Mouse (Mus musculus) 3T3-L1 (cell line): Measurements from ENCODE around the gene Thra.
A peak's percentile ranks its signal among the peaks of the same experiment; 100 is the strongest.

Experiments used
- DNase-seq: peaks from one replicate; pipeline ENCODE4 v3.0.0-alpha.2; 2015; ENCODE audit warnings: low read depth, low spot score

The Thra gene

DNA sequence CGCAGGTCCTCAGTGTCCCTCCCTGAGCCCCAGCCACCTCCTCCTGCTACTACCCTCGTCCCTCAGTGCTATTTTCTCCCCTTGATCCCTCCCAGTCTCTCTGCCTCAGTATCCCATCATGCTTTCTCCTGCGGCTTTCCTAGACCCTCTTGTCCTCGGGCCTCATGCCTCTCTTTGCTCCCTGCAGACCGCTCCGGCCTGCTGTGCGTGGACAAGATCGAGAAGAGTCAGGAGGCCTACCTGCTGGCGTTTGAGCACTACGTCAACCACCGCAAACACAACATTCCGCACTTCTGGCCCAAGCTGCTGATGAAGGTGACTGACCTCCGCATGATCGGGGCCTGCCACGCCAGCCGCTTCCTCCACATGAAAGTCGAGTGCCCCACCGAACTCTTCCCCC is 23.7 kb downstream of the Thra start:
- DNase-seq, result no peak

- no peak for DNase-seq
Observed at GRCm38 (mm10) chr11:98764746-98765145, 24.3 kb downstream of the Thra start.

DNA sequence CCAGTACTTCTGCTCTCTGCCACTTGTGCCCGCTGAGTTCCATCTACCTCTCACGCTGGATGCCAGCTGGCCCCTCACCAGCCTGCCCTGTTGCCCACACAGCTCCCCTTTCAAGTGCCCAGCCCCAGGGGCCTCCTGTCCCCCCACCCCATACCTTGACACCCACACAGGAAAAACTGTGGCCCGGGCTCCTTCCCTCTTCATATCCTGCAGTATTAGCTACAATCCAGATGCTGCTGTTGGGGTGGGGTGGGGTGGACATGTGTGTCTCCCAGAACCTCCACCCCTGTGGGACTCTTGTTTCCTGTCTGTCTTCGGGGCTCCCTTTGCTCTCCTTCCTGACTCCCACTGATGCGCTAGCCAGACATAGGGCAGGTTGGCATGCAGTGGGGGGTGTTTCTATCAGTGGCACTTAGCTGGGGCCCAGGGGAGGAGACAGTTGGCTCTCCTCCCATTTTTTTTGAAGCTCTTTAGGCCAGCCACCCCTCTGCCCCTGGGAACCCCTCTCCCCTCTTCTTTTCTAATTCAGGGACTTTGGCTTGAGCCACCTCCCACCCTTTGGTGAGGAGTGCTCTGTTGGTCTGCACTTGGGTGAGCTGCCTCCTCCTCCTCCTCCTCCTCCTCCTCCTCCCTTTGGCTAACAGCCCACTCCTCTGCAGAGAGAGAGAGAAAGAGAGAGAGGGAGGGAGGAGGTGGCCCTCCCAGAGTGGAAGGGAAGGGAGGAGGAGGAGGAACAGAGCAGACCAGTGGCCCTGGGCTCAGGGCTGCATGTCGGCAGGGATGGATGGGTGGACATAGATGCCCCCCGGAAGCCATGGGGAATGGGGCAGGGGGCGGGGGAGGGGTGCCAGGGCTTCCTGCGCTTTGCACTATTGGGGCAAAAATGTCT is 25.2 kb downstream of the Thra start:
- DNase-seq, result no peak

GRCm38 (mm10) chr11:98766346-98766745 is 25.9 kb downstream of the Thra start:
- DNase-seq, result no peak

DNA sequence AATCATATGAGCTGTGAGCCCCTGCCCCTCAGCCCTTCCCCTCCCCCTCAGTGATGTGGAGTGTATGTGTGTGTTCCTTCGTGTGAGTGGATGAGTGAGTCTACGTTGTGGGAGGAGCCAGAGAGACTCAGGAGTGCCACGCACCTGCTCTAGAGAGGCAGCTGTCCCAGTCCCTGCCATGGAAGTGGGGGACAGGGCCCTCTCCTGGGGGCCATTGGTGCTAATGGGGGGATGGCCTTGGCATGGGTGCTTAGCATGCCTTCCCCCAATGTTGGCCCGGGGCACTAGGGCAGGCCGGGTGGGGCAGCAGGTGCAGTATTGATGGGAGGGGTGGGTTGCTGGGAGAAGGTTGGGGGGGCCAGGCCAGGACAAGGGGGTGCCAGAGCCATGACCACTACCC is 26.4 kb downstream of the Thra start:
- no peak for DNase-seq

- no peak for DNase-seq
Observed at GRCm38 (mm10) chr11:98767276-98767675, 26.8 kb downstream of the Thra start.

- no peak for DNase-seq
Observed at GRCm38 (mm10) chr11:98767713-98768112, 27.3 kb downstream of the Thra start.

- DNase-seq, result no peak
Observed at GRCm38 (mm10) chr11:98768127-98769006, 27.9 kb downstream of the Thra start.

- no peak for DNase-seq
Observed at GRCm38 (mm10) chr11:98769007-98769954, 28.8 kb downstream of the Thra start.

- no peak for DNase-seq
Observed at GRCm38 (mm10) chr11:98770096-98770975, 29.9 kb downstream of the Thra start.

GRCm38 (mm10) chr11:98771131-98771530 is 30.7 kb downstream of the Thra start:
- no peak for DNase-seq

DNA sequence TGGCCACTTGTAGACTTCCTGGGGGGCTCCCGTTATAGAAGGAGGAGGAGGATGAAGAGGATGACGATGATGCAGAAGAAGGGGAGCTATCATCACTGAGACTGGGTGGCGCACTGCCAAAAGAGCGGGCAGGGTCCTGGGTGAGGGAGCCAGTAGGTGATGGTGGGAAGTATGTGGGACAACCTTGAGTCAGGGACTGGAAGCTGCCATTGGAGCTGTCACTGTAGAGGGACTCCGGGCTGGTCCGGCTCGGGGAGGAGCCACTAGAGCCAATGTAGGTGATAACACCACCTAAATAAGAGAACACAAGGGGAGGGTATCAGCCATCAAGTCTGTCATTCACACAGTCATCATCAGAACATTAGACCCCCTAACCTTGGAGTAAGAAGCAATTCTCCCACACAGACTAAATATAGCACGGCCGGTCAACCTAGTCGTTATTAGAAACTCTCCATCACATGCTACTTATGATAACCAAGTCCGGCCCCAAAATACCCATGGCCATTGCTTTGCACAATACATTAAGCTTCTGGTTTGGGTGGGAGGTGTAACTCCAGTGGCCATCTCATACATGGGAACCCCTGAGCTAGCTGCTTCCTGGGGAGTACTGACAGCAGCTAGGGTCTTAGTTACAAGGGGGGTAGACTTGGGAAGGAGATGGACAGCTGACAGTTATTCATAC is 31.5 kb downstream of the Thra start:
- no peak for DNase-seq

GRCm38 (mm10) chr11:98772667-98773171 is 32.3 kb downstream of the Thra start:
- peak; percentile 90 for DNase-seq

- peak; percentile 100 for DNase-seq
Observed at GRCm38 (mm10) chr11:98773635-98774295, 33.3 kb downstream of the Thra start.

- DNase-seq, result no peak
Observed at GRCm38 (mm10) chr11:98774582-98775347, 34.3 kb downstream of the Thra start, which contains the start of gene Nr1d1. Gene Nr1d1 (minus strand): TSS chr11:98775333.

- DNase-seq, result peak; percentile 100
Observed at GRCm38 (mm10) chr11:98775348-98776051, 35.1 kb downstream of the Thra start.

- DNase-seq, result no peak
Observed at GRCm38 (mm10) chr11:98776052-98776764, 35.8 kb downstream of the Thra start.
